Mouse (Mus musculus) C2C12 (cell line): ENCODE results near the gene Tbc1d16.

ENCODE experiments used
- CTCF ChIP-seq: IDR thresholded peaks from one replicate; pipeline ENCODE4 v1.5.1; 2011; ENCODE audit not compliant: control insufficient read depth, insufficient read depth, insufficient read length
- MAX ChIP-seq: IDR thresholded peaks from one replicate; pipeline ENCODE4 v1.6.1; 2011; ENCODE audit warnings: mild to moderate bottlenecking, control low read depth
- MYOD1 ChIP-seq: IDR thresholded peaks from one replicate; pipeline ENCODE4 v1.6.1; 2011; ENCODE audit warnings: low read depth; ENCODE audit not compliant: control insufficient read depth, insufficient read length

GRCm38 (mm10) chr11:119192605-119193004, 35.7 kb downstream of the Tbc1d16 start:
- TF ChIP-seq MAX = no peak
- no peak for TF ChIP-seq MYOD1
- no peak for TF ChIP-seq CTCF
